Mouse (Mus musculus) hindbrain, embryonic 12.5 days (tissue): ENCODE data around the gene Taf8. TPM values are rescaled to one million over a fixed set of nuclear protein-coding genes. Genes with fewer than 3 reads are reported as not detected.
"Not testable (repeated sequence)": the region's sequence is repeated elsewhere in the genome, so short reads cannot be mapped to it uniquely, and the experiment has no call there.

ENCODE experiments used
- ATAC-seq: fragments of 200-750 bp; cut with Nextera tagmentation; 2 replicates; pipeline ENCODE4 v1.8.0; 2017; ENCODE audit warnings: moderate TSS enrichment; ENCODE audit not compliant: low FRiP score
- H3K27ac ChIP-seq: fragments of 300-500 bp; sonication (generic); 2 replicates; pipeline ENCODE4 v1.5.1; 2016; ENCODE audit warnings: mild to moderate bottlenecking
- H3K27me3 ChIP-seq: fragments of 300-500 bp; sonication (generic); 2 replicates; pipeline ENCODE4 v1.6.1; 2016; ENCODE audit warnings: mild to moderate bottlenecking
- H3K36me3 ChIP-seq: fragments of 300-500 bp; sonication (generic); 2 replicates; pipeline ENCODE4 v1.6.1; 2016; ENCODE audit warnings: mild to moderate bottlenecking
- H3K4me1 ChIP-seq: fragments of 300-500 bp; sonication (generic); 2 replicates; pipeline ENCODE4 v1.6.1; 2016
- H3K4me2 ChIP-seq: fragments of 300-500 bp; sonication (generic); replicated peaks from 2 replicates; pipeline ENCODE4 v1.6.1; 2016; ENCODE audit warnings: mild to moderate bottlenecking
- H3K4me3 ChIP-seq: fragments of 300-500 bp; sonication (generic); 2 replicates; pipeline ENCODE4 v1.5.1; 2016; ENCODE audit warnings: mild to moderate bottlenecking
- H3K9ac ChIP-seq: fragments of 300-500 bp; sonication (generic); 2 replicates; pipeline ENCODE4 v1.6.1; 2016; ENCODE audit warnings: mild to moderate bottlenecking, moderate library complexity
- H3K9me3 ChIP-seq: fragments of 300-500 bp; sonication (generic); replicated peaks from 2 replicates; pipeline ENCODE4 v1.6.1; 2016; ENCODE audit warnings: mild to moderate bottlenecking
- WGBS: fragments of 180-500 bp; shearing (Covaris S2); methylation state at CpG from one replicate; pipeline ENCODE4 v1.1.7; 2016; 5-methylcytosine and 5-hydroxymethylcytosine counted together
- polyA plus RNA-seq: library from polyadenylated mRNA; unstranded; fragments of >200 nt; fragmentation: Nextera tagmentation; extraction: Ambion mirVana; gene quantifications from 2 replicates; pipeline ENCODE4 v1.2.1, GENCODE M21; 2016

Taf8 gene
- polyA plus RNA-seq, 1 experiment from 2014 or later: 29.5 TPM

DNA sequence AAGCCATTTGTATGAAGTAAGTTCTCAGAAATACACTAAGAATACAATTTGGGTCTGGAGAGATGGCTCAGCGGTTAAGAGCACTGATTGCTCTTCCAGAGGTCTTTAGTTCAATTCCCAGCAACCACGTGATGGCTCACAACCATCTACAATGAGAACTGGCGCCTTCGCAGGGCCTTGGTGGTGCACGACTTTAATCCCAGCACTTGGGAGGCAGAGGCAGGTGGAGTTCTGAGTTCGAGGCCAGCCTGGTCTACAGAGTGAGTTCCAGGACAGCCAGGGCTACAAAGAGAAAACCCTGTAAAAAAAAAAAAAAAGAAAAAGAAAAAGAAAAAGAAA, 584 bp upstream of the Taf8 start:
- not testable (repeated sequence) for H3K27me3 ChIP-seq, H3K9ac ChIP-seq, H3K27ac ChIP-seq, ATAC-seq, H3K9me3 ChIP-seq
- peaks cover 21% of the 10 kb centered on the region for H3K4me1 ChIP-seq
- H3K4me3 ChIP-seq: 0 out of 2 replicates have a peak overlapping the region, but pooled peaks have one; percentile 51
- WGBS: 82% methylated on average over 6 of the region's 6 CpGs
- peaks cover 14% of the 10 kb centered on the region for H3K36me3 ChIP-seq
- peak overlapping the region; percentile 54; the same call in 1 of the 2 replicates for H3K4me2 ChIP-seq

DNA sequence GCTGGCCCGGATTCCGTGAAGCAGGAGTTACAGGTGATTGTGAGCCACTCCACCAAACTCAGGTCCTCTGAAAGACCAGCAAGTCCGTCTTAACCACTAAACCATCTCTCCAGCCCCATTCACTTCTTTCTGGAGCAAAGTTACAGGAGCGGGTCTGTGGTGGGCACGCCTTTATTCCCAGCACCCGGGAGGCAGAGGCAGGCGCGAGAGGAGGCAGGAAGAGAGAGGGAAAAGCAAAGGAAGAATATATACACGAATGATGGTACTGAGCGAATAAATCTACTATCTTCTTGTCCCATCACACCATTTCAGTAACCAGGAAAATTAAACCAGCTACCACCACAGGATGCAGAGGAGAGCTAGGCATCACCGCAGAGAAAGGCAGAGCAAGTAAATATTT, 561 bp downstream of the Taf8 start:
- Histone ChIP-seq H3K4me1 (peaks cover 21% of the 10 kb centered on the region), H3K4me2 (peak overlapping the region; percentile 87), H3K27me3 (no peaks in the 10 kb centered on the region), H3K27ac (no peak overlapping the region), H3K4me3 (peak overlapping the region; percentile 51), H3K36me3 (peaks cover 23% of the 10 kb centered on the region), H3K9me3 (no peaks in the 10 kb centered on the region), H3K9ac (peak overlapping the region; percentile 63)
- ATAC-seq: no peak
- WGBS: 8% methylated on average over 11 of the region's 11 CpGs

DNA sequence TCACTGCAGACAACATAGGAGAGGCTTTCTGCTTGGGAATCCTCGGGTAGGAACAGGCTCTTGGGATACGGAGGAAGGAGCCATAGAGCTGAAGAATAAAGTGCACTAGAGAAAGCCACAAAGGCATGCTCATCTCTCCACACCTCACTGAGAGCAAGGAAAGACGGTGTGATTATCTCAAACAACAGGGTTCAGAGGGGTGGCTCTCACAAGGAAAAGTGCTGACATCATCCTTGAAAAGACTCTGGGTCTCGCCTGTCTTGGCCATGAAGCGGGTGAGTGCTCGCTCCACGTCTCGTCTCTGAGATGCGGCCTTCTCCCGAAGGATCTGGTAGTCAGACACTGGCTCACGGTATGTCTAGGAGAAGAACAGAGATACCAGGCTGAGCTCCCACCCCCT, 8.0 kb downstream of the Taf8 start:
- H3K4me3 ChIP-seq: no peak overlapping the region
- no peaks in the 10 kb centered on the region for H3K4me1 ChIP-seq
- H3K36me3 ChIP-seq: peaks cover 91% of the 10 kb centered on the region
- 90% methylated on average over 11 of the region's 11 CpGs for WGBS
- H3K9ac ChIP-seq: no peak overlapping the region
- H3K27ac ChIP-seq: no peak overlapping the region
- H3K9me3 ChIP-seq: no peaks in the 10 kb centered on the region
- H3K27me3 ChIP-seq: no peaks in the 10 kb centered on the region
- no peak overlapping the region for H3K4me2 ChIP-seq
- no peak for ATAC-seq

DNA sequence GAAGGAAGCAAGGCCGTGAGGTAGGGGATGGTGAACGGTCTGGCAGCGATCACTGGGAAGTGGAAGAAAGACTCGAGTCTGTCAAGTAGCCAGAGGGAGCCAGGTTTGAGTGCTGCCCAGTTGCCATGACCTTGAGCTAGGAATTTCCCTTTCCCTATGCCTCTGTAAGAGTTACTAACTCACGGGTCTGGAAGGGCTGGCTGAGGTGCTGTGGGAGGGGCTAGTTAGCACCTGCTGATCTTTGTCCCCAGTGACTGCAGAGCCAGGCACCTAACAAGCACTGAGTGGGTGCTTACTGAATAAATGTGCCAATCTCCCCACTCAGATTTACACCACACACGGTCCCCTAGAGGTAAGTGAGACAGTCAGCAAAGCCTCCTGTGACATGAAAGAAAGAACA, 8.4 kb downstream of the Taf8 start:
- Histone ChIP-seq H3K36me3 (peaks cover 91% of the 10 kb centered on the region), H3K4me2 (no peak overlapping the region), H3K27me3 (no peaks in the 10 kb centered on the region), H3K4me3 (no peak overlapping the region), H3K9me3 (no peaks in the 10 kb centered on the region), H3K4me1 (no peaks in the 10 kb centered on the region), H3K9ac (no peak overlapping the region), H3K27ac (no peak overlapping the region)
- WGBS: 88% methylated on average over 6 of the region's 6 CpGs
- no peak for ATAC-seq

DNA sequence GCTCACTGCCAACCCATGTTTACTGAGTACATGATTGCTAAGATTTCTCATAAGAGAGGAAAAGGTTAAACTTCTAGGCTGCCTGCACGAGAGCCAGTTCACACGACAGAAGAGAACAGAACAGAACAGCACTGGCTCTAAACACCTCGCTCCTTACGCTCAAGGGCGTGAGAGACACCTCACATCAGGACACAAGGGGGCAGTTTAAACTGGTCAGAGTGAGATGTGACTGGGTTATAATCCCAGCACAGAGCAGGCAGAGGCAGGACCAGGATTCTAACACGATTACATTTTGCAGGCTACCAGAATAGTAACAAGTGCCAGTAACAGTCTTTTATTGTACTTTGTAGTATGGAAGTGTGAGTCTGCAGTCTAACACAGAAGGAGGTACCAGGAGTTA, 9.4 kb downstream of the Taf8 start:
- Histone ChIP-seq H3K4me3 (no peak overlapping the region), H3K4me1 (no peaks in the 10 kb centered on the region), H3K9ac (no peak overlapping the region), H3K27ac (no peak overlapping the region), H3K36me3 (peaks cover 88% of the 10 kb centered on the region), H3K4me2 (no peak overlapping the region), H3K27me3 (no peaks in the 10 kb centered on the region), H3K9me3 (no peaks in the 10 kb centered on the region)
- ATAC-seq: no peak
- 90% methylated on average over 6 of the region's 6 CpGs for WGBS

DNA sequence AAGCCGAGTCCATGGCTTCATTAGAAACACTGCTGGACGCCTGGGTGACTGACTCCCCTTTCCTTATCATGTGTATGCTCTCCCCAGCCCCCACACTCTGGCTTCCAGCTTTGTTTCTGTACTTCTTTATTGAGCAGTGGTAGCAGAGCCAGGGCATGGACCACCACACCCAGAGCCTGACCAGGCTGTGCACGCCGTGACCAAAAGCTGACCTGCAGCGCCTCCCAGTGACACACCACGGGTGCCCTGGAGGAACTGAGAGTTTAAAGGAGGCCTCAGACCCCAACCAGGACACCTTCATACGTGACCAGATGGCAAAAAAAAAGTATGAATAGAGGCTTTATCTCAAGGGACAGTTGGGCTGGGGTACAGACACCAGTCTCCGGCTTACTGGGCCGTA, 11.3 kb downstream of the Taf8 start:
- no peaks in the 10 kb centered on the region for H3K9me3 ChIP-seq
- ATAC-seq: no peak
- no peak overlapping the region for H3K9ac ChIP-seq
- no peak overlapping the region for H3K4me3 ChIP-seq
- H3K4me1 ChIP-seq: no peaks in the 10 kb centered on the region
- no peaks in the 10 kb centered on the region for H3K27me3 ChIP-seq
- 84% methylated on average over 9 of the region's 9 CpGs for WGBS
- peaks cover 77% of the 10 kb centered on the region for H3K36me3 ChIP-seq
- no peak overlapping the region for H3K4me2 ChIP-seq
- H3K27ac ChIP-seq: no peak overlapping the region

DNA sequence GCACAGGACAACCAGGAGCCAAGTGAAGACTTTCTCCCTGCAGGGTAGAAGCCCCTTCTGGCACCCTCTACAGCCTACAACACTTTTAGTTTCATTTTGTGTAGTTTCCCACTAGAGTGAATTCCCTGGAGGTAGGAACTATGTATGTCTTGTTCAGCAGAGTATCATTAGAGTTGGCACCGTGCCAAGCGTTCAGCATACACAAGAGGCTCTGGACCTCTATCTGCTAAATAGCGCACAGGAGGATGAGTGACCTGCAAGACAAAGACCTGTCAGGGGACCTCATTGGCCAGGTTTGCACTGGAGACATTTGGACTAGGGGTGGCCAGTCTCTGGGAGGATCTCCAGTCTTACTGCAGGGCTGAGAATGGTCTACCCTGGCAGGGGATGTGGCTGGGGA, 16.3 kb downstream of the Taf8 start:
- Histone ChIP-seq H3K4me3 (no peak overlapping the region), H3K4me1 (peaks cover 14% of the 10 kb centered on the region), H3K36me3 (peaks cover 29% of the 10 kb centered on the region), H3K4me2 (no peak overlapping the region), H3K27me3 (no peaks in the 10 kb centered on the region), H3K9ac (no peak overlapping the region), H3K27ac (peak overlapping the region; percentile 30; the same call in 1 of the 2 replicates), H3K9me3 (no peaks in the 10 kb centered on the region)
- 84% methylated on average over 3 of the region's 3 CpGs for WGBS
- no peak; the same call in 1 of the 2 replicates for ATAC-seq

DNA sequence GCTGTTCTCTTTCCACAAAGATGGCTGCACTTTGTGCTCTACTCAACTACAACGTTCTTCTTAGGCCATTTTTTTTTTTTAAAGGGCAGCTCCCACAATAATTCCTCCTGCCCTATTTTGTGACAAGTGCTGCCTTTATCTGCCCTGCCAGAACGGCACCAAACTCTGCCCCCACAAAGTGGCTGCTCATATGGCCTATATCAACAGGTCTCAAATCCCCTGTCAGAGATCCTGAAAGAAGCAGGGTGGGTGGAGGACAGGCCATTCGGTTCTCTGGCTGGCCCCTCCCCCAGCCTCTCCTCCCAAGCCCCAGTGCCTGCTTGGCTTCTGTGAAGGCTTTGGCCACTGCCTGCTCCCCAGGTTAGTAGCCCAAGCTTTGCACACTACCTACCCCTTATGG, 17.1 kb downstream of the Taf8 start:
- ATAC-seq: no peak
- 14% methylated on average over 3 of the region's 3 CpGs for WGBS
- H3K36me3 ChIP-seq: peaks cover 21% of the 10 kb centered on the region
- H3K4me1 ChIP-seq: peaks cover 14% of the 10 kb centered on the region
- H3K4me3 ChIP-seq: no peak overlapping the region
- no peaks in the 10 kb centered on the region for H3K27me3 ChIP-seq
- peak overlapping the region; percentile 30 for H3K27ac ChIP-seq
- H3K4me2 ChIP-seq: no peak overlapping the region
- H3K9ac ChIP-seq: no peak overlapping the region
- H3K9me3 ChIP-seq: no peaks in the 10 kb centered on the region

DNA sequence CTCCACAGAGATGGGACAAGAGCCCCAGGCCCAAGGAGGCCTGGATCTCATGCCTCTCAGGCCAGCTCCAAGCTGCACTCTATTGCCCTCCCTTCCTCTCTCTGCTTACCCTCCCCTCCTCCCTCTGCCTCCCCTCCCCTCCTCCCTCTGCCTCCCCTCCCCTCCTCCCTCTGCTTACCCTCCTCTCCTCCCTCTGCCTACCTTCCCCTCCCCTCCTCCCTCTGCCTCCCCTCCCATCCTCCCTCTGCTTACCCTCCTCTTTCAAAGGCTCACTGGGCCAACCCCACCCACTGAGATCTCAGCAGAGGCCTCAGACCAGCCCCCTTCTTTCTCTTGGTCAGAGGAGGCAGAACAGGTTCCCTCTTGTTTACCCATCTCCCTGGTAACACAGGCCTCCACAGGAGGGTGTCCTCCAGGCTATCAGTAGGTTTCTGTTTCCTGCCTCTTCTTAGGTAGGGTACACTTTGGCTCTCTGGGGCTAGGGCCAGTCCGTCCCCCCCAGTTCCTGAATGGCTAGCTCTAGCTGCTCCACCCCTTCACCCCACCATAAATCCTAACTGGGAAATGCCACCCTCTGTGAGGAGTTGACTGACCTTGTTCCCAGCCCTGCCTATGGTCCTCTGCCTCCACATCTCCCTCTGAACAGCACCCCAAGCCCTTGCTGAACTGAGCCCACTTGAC, 17.7 kb downstream of the Taf8 start:
- H3K27ac ChIP-seq: peak overlapping the region; percentile 23
- ATAC-seq: peak; percentile 38; the same call in 1 of the 2 replicates
- H3K4me2 ChIP-seq: no peak overlapping the region
- H3K27me3 ChIP-seq: no peaks in the 10 kb centered on the region
- H3K4me1 ChIP-seq: peaks cover 14% of the 10 kb centered on the region
- no peaks in the 10 kb centered on the region for H3K9me3 ChIP-seq
- no peak overlapping the region for H3K4me3 ChIP-seq
- WGBS: 14% methylated on average over 1 of the region's 1 CpGs
- H3K9ac ChIP-seq: no peak overlapping the region
- peaks cover 15% of the 10 kb centered on the region for H3K36me3 ChIP-seq

DNA sequence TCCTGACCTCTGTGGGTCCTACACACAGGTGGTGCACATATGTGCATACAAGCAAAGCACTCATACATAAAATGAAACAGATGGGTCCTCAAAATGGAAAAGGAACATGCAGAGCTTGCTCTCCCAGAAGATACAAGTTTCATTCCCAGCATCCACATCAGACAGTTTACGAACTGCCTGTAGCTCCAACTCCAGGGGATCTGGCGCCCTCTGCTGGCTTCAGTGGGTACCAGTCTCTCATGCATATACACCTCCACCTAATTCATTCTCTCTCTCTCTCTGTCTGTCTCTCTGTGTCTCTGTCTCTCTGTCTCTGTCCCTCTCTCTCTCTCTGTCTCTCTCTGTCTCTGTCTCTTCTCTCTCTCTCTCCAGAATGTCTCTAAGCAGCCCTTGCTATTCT, 19.7 kb downstream of the Taf8 start:
- Histone ChIP-seq H3K27me3 (no peaks in the 10 kb centered on the region), H3K4me2 (no peak overlapping the region), H3K36me3 (peaks cover under 1% of the 10 kb centered on the region; the same call in 1 of the 2 replicates), H3K4me1 (peaks cover 14% of the 10 kb centered on the region), H3K27ac (no peak overlapping the region), H3K9ac (no peak overlapping the region), H3K4me3 (no peak overlapping the region), H3K9me3 (no peaks in the 10 kb centered on the region)
- ATAC-seq: no peak
- WGBS: 41% methylated on average over 2 of the region's 2 CpGs

DNA sequence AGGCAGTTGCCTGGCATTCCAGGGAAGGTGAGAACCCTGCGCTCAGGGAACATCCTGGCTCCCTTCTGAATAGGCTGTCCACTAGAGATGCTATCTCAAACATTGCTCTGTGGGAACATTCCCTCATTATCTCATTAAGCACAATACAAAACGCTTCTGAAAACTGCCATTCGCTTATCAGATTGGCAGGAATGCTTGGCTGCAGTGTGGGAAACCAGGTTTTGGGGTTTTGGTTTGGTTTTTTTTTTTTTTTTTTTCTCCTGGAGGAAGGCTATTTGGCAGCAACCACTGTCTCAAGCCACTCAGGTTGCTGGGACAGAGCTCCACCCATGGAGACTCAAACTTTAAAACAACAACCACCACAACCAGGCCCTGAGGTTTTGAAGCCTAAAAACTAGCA, 22.2 kb downstream of the Taf8 start:
- 78% methylated on average over 3 of the region's 3 CpGs for WGBS
- no peak for ATAC-seq
- no peak overlapping the region for H3K4me3 ChIP-seq
- no peaks in the 10 kb centered on the region for H3K27me3 ChIP-seq
- H3K4me1 ChIP-seq: peaks cover 5% of the 10 kb centered on the region
- no peak overlapping the region for H3K27ac ChIP-seq
- no peak overlapping the region for H3K4me2 ChIP-seq
- no peaks in the 10 kb centered on the region for H3K36me3 ChIP-seq
- no peak overlapping the region for H3K9ac ChIP-seq
- H3K9me3 ChIP-seq: no peaks in the 10 kb centered on the region

DNA sequence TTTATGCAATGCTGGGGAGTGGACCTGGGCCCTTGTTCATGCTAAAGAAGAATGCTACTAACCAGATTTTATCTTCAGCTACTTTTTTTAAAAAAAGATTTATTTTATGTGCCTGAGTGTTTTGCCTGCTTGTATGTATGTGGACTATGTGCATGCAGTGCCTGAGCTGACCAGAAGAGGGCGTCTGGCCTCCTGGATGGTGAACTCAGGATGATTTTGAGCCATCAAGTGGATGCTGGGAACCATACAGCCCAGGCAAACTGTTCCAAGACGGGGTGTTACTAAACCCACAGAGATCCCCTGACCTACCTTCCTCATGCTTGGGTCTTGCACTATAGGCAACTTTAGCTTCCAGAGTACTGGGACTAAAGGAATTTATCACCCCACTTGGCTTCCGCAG, 26.4 kb downstream of the Taf8 start:
- Histone ChIP-seq H3K4me2 (no peak overlapping the region), H3K27me3 (no peaks in the 10 kb centered on the region), H3K4me1 (no peaks in the 10 kb centered on the region), H3K9me3 (no peaks in the 10 kb centered on the region), H3K27ac (no peak overlapping the region), H3K4me3 (no peak overlapping the region), H3K36me3 (no peaks in the 10 kb centered on the region), H3K9ac (no peak overlapping the region)
- 62% methylated on average over 3 of the region's 3 CpGs for WGBS
- no peak for ATAC-seq

DNA sequence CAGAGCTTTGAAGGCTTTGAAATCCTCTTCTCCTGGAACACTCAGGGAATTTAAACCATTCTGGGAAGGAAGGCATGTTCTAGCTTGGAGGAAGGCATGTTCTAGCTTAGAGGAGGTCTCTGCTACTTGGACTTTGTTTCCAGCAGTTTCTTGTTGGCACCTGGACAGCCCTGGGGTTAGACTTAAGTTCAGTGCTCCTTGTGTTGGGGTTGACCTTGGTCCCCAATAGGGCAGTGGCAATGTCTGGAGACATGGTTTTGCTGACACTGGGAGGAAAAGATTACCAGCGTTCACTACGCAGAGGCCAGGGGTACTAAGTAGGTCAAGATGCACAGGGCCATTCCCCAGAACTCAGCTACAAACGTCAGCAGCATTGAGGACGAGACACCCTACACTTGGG, 26.9 kb downstream of the Taf8 start:
- Histone ChIP-seq H3K27ac (no peak overlapping the region), H3K4me1 (no peaks in the 10 kb centered on the region), H3K9ac (no peak overlapping the region), H3K27me3 (peaks cover 2% of the 10 kb centered on the region), H3K9me3 (no peaks in the 10 kb centered on the region), H3K36me3 (no peaks in the 10 kb centered on the region), H3K4me3 (no peak overlapping the region), H3K4me2 (no peak overlapping the region)
- WGBS: 85% methylated on average over 4 of the region's 4 CpGs
- ATAC-seq: no peak
